Mouse (Mus musculus) common myeloid progenitor, adult 5-6 weeks (primary cell): ENCODE results near the gene Cdc14b. TPM values are rescaled to one million over a fixed set of nuclear protein-coding genes. Genes with fewer than 3 reads are reported as not detected.

Experiments
- ATAC-seq: replicated peaks from 2 replicates; pipeline ENCODE4 v1.8.0; 2016; ENCODE audit warnings: low read depth, mild to moderate bottlenecking, moderate TSS enrichment, inconsistent platforms; ENCODE audit not compliant: poor library complexity, severe bottlenecking
- total RNA-seq: library from RNA; stranded (forward); fragments of 200-1000, 187-1606 nt; gene quantifications from 2 replicates; pipeline ENCODE4 v1.2.3, GENCODE M21; 2017

Cdc14b gene
- 1.4 and 2.7 TPM in 2 replicates for total RNA-seq

DNA sequence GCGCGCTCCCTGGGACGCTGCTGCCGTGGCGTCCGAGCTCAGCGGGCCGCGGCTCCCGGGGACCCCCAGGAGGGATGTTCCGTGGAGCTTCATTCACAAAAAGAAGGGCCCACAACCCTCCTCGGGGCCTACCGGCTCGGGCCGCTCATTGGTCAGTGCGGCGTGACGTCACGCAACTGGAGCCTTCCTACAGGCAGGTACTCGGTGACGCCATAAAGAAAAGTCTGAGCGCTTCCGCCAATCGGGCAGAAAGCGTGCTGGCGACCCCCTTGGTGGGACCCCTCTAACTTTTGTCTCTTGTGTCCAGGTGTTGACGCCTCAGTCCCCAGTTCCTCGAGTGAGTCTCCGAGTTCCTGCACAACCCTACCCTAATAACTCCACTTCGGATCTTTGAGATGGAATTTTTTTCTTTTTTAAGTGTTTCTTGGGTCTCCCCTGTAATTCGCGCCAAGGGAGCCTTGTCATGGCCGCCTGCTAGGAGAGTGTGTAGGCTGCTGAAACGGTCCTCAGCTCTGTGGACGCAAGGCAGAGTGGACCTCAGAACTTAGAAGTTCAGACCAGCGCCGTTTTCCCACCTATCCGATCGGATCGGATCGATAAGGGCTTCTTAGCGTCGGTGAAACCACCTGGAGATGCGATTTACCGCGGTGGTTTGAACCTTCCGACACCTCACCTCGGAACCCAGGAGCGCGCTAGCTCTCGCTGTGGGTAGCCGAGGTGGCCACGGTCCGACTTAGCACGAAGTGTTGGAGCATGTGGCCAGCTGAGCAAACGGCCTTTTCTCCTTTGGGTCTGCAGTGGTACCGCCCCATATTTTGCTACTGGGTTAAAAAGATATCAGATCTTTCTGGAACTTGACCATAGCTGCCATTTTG, at the start of gene Cdc14b:
Cdc14b (minus strand) TSS at position 412 of the 875 bp plus-strand sequence.
- ATAC-seq: peak; percentile 66

GRCm38 (mm10) chr13:64322561-64323281, 47.6 kb upstream of the Cdc14b start:
- ATAC-seq: 0 out of 2 replicates have a peak, but pooled peaks have one; percentile 18

DNA sequence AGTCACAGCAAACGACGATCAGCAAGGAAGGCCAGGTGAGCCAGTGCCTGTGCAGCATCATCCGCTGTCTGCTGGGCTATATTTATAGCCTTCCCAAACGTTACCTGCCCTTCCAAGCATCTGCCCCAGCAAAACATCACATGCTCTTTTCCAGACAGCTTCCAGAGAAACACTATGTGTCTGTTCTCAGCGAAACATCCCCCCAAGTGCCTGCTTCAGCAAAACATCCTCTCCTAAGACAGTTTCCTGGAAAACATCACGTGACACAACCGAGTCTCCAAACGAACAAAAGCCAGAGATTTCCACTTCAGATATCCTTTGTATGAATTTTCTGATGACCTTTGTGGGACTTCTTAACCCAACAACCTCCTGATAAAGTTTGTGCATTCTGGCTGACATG, 45.2 kb upstream of the Cdc14b start:
- no peak for ATAC-seq

DNA sequence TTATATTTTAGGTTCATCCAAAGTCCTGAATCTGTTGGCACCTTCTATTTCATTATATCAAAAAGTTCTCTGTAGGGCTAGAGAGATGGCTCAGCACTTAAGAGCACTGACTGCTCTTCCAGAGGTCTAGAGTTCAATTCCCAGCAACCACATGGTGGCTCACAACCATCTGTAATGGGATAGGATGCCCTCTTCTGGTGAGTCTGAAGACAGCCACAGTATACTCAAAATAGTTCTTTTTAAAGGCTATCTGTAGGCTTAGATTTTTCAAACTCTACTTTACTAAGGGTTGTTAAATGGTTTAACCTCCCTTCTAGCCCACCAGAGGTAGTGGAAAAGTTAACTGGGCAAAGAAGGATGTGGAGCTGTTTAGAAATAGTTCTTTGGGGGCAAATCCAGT, 44.7 kb upstream of the Cdc14b start:
- ATAC-seq: no peak

- ATAC-seq: no peak
These were observed 43.3 kb upstream of the Cdc14b start for GRCm38 (mm10) chr13:64318355-64318754.

DNA sequence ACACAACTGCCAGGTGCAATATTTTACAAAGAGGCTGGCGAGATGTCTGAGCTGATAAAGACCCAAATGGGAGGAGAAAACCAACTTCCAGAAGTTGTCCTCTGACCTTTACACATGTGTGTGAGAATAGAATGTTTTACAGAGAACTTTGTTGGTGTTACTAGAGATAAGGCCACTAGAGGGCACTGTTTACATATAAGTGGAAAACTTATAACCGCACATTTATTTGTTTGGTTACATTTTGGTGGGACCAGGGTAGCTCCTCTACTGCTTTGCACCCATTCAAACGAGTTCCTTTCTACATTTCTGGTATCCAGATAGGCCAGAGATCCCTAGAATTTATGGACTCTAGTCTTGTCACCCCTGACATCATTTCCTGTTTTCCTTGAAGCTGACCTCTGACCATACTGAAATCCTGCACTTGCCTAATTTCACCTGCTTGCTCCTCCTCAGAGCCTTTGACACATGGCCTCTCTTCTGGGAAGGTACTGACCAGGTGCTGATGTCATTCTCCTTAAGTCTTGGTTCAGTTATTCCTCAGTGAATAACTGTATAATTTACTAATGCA, 40.5 kb upstream of the Cdc14b start:
- peak; percentile 56 for ATAC-seq

DNA sequence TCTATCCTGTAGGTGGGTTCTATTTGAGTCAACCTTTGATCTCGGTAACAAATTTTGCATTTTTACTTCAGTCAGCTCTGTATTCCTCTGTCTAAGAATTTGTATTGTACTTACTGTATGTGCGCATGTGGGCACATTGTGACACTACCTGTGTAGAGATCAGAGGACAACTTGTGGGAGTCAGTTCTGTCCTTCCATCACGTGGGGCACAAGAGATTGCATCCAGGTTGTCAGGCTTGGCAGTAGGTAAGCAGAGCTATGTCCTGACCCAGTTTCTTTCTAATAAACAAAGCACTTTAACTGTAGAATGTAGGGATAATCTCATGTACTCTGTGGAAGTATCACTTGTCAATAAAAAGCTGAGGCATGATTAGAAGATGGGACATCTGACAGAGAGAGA, 39.0 kb upstream of the Cdc14b start:
- ATAC-seq: no peak

GRCm38 (mm10) chr13:64312916-64313289, 37.8 kb upstream of the Cdc14b start:
- ATAC-seq: no peak; the same call in 1 of the 2 replicates

GRCm38 (mm10) chr13:64312024-64312915, 37.2 kb upstream of the Cdc14b start, which contains the start of gene Aaed1:
TSS of gene Aaed1 (minus strand) at chr13:64312710.
- peak; percentile 62 for ATAC-seq

DNA sequence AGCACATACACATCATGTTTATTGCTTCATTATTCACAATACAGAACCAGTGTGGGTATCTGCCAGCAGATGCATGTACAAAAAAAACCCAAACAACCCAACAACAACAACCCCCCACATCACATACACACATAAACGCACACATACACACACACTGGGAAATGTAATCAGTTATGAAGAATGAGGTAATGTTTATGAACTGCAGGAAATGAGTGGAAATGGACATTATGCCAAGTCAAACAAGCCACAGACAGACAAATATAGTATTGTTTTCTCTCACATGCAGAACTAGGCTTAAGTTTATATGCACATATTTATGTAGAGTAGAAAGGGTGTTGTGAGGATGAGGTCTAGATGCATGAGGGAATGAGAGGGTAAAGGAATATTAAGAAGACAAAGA, 36.2 kb upstream of the Cdc14b start:
- no peak for ATAC-seq

GRCm38 (mm10) chr13:64310585-64310984, 35.5 kb upstream of the Cdc14b start:
- no peak for ATAC-seq

DNA sequence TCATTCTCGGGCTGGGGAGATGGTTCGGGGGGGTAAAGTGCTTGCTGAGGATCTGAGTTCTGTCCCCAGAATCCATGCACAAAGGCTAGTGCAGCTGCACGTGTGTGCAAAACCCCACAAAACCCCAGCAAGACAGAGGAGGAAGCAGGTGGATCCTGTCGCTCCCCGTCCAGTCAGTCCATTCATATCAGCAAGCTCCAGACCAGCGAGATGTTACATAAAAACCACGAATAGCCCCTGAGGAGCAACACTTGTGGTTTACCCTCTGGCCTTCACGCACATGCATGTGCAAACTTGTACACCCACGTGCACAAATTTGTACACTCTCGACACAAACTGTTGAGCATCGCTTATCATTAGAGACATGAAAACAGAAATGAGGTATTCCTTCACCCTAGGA, 34.8 kb upstream of the Cdc14b start:
- peak; percentile 66 for ATAC-seq

GRCm38 (mm10) chr13:64309036-64309435, 33.9 kb upstream of the Cdc14b start:
- no peak for ATAC-seq

DNA sequence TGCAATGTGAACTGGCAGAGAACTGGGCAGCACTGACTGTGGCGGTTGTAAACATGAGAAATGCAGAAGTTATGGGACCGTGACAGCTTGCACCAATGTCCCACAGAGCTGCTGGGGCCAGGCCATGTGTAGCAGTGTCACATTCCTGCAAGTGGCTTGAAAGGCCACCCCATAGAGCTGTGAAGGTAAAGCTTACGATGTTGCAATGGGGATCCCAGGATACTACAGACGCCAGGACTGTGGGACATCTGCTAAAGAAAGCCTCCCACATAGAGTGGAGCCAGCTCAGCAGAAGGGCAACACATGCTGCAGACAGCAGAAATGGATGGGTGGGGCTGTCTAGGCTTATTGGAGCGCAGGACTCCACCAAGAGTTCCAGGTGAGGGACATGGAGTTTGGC, 32.4 kb upstream of the Cdc14b start:
- ATAC-seq: no peak

DNA sequence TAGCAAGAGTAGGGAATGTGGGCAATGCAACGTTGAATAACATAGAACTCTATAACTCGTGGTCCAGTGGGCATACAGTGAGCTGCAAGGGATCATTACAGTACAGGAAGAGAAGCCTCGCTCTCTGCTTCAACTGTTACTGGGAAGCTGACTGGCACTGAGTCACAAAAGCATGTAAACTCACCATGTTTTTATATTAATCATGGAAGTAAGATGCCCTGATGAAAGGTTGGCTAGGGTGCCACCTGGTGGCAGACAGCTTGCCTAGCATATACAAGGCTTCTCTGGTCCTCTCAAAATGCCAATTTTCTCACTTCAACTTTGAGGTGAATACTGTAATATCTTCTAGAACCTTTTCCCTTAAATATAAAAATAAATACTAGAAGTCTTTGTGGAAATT, 31.0 kb upstream of the Cdc14b start:
- peak; percentile 46 for ATAC-seq

- ATAC-seq: no peak
These were observed 24.0 kb upstream of the Cdc14b start for GRCm38 (mm10) chr13:64299069-64299468.

DNA sequence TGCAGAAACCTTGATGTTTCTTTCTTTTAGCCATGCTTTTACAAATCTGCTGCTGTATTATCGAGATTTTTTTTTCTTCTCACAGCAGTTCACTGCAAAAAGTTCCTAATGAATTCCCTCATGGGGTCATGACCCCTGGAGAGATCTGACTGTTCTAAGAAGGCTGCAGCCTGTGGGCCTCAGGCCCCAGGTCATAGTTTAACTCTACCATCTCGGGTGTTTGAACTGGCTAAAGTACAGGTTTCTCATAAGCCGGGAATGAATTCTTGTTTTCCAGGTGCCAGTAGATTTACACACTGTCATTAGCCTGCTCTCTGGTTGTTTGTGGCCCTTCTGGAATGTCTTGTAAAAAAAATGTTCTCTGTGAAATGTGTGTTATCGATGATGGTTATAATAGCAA, 11.7 kb upstream of the Cdc14b start:
- ATAC-seq: no peak

GRCm38 (mm10) chr13:64286321-64286720, 11.2 kb upstream of the Cdc14b start:
- no peak for ATAC-seq

DNA sequence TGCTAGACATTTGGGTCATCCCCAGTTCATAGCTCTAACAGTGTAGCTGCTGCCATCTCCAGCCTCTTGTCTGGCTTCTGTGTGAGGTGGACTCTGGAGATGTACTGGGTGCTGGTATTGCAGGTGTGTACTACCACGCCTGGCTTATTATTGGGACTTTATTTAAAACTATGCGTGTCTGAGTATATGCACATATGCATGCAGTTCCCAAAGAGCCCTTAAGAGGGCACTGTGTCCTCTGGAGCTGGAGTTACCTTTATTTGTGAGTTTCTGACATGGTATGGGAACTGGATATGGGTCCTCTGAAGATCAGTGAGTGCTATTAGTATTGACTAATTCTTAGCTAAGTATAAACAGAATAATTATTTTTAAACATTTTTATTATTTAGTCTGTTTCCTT, 9.6 kb upstream of the Cdc14b start:
- 0 out of 2 replicates have a peak, but pooled peaks have one; percentile 32 for ATAC-seq

GRCm38 (mm10) chr13:64280940-64281339, 5.8 kb upstream of the Cdc14b start:
- no peak; the same call in 1 of the 2 replicates for ATAC-seq
